Mouse (Mus musculus): ENCODE results near the gene Ergic1.
A peak's percentile ranks its signal among the peaks of the same experiment; 100 is the strongest.

Gene Ergic1

DNA sequence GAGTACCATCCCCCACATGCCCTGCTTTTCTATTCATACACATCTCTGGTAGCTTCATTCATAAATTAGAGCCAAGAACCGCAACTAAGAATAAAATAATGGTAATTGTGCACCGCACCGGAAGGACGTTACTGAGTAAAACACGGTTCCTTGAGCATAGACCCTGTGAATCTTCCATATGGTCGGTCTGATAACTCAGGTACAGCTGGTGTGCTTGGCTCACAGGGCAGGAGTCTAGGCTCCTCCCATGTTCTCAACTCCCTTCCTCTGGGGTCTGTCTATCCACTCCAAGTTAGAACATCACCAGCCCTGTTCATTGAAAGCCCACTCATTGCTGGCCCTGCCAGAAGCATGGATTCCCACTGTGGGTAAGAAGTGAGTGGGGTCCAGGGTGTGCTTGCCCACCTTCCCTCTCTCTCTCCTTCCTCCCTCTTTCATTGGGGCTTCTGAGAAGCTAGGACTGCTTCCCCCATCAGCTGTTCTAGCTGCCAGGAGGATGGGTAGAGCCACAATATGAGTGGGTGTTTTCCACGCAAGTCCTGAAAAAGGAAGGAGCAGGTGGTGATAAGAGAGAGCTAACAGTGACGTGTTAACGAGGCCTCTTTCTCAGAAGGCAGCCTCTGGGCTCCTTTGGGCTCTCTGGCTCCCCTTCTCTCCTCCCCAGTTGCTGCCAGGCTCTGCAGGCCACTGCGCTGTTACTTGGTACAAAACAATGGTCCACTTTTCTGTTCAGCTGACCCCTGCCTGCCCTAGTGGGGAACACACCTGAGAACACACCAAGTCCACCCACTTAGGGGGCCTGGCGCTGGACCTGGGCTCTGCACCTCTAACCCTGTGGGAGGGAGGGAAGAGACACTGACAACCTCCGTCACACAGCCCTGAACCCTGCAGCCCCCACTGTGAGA is 14.7 kb downstream of the Ergic1 start:
- DNase-seq = no peak

DNA sequence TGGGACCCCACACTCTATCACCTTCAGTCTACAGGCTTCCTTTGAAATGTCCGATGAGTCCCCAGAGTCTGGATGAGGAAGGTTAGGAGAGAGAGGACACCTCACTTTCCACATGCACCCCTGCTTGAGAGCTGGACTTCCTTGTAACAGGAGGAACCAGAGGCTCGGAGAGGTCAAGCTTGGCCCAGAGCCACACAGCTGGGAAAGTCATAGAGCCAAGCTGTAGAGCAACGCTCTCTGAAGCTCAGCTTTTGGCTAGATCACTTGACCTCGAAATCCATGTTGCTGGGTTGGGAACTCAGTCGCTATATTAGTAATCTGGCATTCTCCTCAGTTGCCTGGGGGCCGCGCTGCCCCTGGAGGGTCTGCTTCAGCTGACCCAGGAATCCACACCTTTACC is 15.5 kb downstream of the Ergic1 start:
- no peak for DNase-seq

DNA sequence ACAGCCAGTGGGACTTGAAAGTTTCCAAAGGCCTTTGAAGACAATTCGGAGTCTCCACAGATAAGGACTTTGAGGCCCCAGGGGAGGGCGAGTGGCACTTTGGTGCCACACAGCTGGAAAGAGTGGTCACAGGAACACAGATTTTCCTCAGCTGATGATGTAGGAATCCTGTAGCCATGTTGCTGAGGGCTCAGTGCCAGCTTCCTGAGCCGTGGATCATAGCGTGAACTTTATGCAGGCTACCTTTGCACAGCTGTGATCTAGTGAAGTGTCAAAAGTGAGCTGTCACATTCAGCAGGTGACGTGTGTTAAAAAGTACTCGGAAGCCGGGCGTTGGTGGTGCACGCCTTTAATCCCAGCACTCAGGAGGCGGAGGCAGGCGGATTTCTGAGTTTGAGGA is 16.0 kb downstream of the Ergic1 start:
- DNase-seq = no peak

DNA sequence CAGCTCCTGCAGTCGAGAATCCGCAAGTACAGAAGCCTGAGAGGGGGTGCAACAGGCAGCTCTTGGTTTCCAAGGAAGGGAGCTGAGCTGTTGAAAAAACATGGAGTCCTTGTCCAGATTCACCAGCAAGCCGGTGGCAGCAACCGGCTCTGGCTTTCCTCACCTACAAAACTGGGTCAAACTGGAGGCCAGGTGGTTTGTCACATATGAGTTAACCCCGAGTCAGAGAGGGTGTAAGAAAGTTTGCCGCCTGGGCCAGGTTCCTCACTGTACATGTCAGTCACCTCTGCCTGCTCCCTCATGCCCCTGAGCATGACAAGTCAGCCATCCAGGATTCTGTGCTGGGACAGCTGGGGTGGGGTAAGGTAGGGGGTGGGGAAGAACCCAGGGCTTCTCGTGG is 16.9 kb downstream of the Ergic1 start:
- peak in 1 of 2 experiments; percentile 14 for DNase-seq

DNA sequence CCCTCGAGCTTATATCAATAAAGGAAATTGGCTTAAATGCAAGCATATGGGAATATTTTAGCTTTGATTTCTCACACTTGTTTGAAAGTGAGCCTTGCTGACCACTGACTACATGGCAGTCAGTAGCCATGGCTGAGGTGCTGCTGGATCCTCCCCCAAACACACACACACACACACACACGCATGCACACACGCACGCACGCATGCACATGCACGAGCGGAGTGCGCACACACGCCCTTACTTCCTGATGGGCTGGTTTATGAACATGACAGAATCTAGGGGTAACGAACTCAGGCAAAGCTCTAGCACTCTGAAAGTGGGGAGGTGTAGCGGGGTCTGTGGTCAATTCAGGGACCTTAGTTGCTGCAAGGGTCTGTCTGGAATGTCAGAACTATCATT is 17.5 kb downstream of the Ergic1 start:
- DNase-seq = no peak

DNA sequence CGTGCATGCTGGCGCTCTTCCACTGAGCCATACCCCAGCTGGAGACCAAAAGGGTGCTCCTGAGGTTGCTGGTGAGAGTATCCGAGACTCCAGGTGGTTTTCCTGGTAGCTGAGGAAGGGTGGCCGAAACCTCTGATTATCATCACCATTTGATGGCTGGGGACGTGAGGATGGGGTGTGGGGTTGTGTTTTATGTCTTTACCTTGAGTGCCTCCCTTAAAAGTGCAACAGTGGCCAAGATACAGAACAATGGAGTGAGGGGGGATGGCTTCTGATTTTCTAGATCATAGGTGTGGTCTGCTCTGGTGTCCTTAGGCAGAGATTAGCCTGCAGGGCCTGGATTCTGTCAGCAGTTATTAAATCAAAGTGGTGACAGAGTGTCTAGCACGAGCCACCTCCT is 18.1 kb downstream of the Ergic1 start:
- DNase-seq = peak in 1 of 2 experiments; percentile 5

DNA sequence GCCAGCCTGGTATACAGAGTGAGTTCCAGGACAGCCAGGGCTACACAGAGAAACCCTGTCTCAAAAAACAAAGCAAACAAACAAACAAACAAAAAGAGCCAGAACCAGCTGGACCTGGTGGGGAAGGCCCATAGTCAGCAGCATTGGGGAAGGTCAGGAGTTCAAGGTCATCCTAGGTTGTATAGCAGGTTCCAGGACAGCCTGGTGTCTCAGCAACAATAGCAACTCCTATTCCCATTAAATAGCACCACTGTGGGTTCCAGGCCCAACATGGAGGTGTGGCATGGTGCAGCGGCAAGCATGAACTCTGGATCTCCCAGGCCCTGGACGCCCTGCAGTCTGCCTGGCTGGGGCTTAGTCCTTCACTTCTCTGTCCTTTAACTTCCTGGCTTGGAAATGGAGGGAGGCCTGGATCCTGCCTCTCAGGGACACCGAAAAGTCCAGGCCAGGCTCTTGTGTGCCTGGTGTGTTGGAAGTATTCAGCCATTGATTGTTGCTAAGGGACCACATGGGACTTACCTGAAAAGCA is 19.6 kb downstream of the Ergic1 start:
- no peak for DNase-seq

DNA sequence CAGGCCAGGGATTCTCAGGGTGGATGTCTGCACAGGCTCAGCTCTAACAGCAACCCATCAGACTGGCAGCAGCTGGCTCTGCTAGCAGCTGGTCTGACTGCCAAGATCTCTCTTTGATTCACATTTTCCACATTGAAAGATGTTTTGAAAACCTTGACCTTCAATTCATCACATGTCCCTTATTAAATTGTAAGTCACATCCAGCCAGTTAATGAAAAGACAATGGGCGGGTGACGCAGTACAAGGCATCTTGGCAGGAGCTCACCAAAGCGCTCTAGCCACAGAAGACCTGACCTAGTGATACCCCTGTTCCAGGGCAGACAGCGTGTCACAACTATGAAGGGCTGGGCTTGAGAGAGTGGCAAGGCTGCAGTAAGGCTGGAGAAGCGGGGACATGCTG is 21.0 kb downstream of the Ergic1 start:
- no peak for DNase-seq

DNA sequence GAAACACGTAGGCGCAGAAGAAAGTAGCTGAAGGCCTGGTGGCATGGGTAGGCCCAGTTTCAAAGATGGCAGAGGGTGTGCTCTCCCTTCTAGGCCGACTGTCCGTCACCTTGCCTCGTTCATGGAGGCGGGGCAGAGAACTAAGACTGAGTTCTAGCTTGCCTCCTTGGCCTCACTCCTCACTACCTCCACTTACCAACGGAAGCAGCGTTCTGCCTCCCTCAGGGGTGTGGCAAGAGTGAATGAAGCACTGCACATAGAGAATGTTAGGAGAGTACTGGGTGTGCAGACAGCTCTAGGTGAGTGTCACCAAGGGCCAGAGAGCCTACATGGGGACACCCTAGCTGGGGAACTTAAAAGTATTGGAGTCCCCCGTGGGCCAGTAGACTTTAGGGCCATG is 21.8 kb downstream of the Ergic1 start:
- no peak for DNase-seq

DNA sequence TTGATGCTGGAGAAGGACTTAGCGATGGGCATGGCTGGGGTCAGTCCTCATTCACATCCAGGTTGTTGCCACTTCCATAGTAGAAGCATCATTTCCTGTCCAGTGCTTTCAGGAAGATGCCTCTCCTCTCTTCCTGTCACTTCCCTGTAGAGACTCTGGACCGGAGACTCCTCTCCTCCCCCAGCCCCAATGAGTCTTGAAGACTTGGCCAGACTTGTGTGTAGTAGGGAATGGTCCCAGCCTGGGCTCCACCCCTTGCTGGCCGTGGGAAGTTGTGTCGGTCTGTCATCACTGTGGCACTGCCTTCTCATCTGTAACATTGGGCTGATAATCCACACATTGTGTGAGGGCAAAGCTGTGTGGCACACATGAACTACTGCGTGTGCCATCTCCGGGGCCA is 22.3 kb downstream of the Ergic1 start:
- no peak for DNase-seq

DNA sequence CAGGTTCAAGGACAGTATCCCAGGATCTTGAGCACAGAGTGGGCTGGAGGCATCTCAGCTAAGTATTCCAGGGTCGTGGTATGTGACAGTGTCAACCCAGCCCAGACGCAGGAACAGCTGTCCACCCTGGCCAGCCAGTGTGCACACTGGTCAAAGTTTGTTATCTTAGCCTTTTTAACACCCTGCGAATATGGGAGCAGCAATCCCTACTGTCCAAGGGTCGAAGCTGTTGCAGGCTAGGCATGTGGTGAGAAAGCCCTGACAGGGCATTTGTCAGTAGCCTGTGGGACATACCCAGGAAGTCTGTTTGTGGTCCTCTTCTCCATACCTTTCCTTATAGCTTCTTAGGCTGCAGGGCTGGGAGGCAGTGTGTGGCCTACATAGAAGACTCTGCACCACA is 22.8 kb downstream of the Ergic1 start:
- DNase-seq = no peak

DNA sequence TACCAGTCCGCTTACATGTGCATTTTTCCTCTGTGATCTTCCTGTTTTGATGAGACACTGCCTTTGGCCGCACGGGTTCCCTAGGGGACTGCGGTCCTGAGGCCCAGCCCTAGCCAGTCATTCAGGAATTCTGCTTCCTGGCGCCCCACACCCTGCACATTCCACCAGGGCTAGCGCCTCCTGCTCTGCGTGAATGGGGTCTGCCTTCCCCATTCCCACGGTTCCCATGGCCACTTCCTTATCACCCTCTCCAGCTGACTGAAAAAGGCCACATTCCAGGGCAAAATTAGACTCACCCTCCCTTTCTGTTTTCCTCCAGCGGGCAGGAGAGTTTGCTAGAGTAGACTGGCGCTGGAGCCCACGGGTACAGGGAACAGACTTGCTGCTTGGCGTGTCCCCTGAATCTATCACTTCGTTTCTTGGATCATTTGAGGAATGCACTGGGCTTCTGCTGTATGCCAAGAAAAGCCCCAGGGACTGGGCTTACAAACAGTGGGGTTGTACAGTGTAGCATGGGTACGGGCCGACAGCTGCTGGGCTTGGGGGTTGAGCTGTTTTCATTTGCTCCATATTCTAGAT is 23.4 kb downstream of the Ergic1 start:
- DNase-seq = no peak

DNA sequence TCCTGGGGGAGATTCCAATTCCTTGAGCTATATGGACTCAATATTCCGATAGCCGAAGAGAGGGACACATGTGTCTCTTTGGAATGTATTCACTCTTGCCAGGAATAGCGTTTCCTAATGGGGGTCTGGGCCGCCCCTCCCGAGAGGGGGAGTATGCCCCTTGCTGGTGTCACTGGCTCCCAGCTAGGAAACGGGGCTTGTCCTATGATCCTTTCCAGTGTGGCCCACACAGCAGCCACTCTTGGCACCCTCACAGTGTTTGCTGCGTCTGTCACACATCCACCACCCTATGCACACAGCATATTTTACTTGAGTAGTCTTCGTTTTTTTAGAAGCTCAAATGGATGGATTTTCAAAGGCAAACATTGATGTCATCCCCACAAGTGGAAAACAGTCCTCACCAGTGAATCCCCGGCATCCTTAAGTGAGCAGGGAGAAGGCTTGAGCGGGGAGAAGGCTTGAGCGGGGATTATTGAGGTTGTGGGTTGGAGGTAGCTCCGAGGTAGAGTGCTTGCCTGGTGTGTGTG is 26.7 kb downstream of the Ergic1 start:
- DNase-seq = no peak

DNA sequence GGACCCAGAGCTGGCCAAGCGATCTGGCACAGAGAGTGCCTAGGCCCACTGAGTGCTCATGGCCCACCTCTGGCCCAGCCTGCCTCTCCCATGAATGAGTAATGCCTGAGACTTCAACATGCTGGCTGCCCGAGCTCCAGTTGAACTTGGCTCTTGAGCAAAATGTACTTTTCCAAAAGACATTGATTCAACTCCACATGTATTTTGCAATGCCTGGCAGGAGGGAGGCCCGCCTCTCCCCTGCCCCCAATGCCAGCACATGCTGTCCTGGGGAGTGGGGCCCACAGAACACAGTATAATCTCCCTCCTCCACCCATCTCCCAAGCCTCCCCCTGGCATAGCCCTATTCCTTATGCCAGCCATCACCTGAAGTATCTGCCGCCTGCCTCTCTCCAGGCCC is 31.2 kb downstream of the Ergic1 start:
- no peak for DNase-seq

DNA sequence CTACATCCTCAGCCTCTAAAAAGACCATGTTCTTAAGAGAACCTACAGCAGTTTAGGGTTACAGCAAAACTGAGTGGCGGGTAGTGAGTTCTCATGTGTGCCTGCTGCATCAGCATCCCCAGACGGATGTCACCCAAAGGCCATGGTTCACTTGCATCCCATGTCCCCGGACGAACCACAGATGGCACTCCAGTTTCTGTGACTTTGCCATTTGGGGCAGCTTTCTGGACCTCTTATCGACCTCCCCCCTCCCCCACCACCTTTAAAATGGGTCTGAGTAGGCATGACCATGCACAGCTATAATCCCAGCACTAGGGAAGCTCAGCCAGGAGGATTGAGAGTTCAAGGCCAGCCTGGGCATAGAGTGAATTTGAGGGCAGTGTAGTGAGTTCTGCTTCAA is 31.9 kb downstream of the Ergic1 start:
- DNase-seq = no peak

DNA sequence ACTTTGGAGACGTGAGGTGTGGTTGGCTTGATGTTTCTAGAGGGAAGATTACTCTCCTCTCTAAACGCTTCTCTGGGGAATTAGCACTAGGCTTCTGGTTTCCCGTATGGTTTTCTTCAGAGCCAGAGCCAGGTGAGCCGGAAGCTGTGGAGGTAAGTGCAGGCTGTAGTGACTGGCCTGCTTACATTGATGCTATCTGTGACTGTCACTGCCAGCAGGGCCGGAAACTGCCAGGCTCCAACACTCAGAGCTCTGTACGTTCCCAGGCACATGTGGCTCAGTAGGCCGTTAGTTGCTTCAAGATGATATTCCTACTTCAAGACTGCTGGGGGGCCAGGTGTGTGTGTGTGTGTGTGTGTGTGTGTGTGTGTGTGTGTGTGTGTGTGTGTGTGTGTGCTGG is 32.9 kb downstream of the Ergic1 start:
- no peak for DNase-seq

DNA sequence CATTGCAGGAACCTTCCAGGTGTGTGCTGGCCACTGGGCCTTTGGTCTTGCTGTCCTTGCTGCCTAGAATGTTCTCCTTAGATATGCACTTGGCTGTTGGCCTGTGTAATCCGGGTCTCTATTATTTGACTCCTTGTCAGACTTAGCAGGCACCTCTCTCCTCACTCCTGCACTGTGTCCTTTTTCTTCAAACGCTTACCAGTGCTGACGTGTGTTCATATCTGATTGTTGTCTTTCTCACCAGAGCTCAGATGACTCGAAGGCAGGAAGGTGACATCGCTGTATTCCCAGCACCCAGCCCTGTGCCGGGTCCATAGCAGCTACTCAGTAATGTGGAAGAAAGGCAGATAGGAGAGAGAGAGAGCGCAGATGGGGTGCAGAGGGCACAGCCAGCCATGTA is 33.7 kb downstream of the Ergic1 start:
- no peak for DNase-seq

DNA sequence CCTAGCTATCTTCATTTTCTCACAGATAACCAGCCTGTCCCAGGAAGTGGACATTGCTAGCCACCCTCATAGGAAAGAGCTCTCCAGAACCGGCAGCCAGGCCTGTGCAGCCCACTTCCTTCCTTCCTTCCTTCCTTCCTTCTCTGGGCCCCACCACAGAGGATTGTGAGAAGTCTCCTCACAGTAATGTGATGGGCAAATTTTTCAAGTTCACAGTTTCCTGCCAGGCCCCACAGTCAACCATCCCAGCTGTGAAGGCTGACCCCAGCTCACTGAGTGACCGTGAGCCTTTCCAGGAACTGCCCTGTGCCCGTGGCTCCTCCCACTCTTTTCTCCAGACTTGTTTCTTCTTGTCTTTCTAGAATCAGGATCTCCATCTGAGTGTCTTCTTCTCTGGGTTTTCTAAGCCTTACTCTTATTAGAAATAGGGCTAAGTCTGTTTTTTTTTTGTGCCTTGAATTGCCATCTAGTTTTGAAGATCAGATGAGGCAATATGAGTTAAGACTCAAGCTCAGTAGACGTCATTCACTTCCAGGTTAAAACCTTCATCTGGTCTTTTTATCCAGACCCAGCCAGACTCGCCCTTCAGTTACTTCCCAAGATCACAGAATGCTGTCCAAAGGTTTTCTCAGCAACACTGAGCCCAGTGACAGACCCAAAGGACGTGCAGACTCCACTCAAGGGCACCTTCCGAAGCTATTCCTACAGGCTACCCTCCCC is 34.3 kb downstream of the Ergic1 start:
- DNase-seq = no peak

DNA sequence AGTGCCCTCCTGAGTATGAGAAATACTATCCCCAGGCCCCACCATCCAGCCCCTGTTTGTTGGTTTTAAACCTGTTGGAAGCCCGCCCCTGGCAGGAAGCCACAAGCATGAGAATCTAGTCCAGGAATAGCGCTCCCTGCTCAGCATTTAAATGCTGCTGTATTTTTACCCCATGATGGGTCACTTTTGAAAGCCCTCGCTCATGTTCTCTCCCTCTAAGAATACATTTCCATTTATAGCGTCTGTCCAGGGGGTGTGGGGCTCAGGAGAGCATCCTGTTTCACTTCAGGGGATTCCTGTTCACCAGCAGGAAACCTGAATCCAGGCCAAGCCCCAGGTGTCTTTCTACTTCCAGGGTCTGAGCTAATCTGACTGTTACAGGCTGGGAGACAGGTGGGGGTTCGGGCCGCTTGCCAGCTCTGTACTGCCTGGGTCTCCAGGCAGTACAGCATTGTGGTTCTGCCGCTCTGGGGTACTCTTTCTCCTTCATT is 34.9 kb downstream of the Ergic1 start:
- DNase-seq = peak; percentile 93 to 97

DNA sequence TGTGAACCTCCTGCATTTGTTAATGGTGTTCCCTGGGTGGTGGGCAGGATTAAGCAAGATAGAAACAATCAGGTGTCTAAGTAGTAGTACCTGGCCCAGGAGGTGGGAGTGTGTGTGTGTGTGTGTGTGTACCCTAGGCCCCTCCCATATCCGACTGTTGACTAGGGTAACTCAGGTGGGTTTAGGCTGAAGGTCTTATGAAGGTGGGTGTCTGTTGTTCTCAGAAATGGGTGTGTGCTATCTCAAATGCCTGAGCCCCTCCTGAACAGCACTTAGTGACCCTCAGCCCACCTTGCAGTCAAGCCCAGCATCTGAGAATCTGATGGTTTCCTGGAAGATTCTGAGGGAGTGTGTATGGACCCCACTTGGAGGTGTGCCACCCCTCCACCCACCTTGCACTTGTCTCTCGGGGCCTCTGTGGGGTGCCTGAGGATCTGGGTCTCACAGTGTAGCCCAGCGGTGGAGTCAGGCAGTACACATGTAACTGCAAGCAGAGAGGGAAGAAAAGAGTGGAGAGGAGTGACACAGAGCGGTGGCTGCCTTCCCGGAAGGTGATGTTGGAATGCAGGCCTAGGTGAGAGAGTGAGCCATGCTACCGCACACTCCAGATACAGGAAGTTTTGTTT is 35.7 kb downstream of the Ergic1 start:
- peak in 1 of 2 experiments; percentile 43 for DNase-seq

DNA sequence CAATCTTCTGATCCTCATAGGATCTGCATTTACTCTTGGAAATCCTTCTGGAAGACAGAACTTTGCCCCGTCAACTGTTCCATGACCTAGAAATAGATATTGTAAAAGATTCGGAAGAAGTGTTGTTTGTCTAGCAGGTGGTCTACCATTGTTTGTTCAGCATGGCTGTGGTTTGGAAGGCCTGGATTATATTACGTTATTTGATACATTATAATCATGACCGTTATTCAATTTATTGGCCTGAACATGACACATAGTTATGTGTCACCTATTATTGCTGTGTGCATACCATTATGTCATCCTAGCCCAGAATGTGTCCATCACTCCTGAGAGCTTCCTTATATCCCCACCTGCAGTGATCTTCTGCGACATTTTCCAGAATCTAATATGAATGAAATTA is 37.6 kb downstream of the Ergic1 start:
- no peak for DNase-seq

DNA sequence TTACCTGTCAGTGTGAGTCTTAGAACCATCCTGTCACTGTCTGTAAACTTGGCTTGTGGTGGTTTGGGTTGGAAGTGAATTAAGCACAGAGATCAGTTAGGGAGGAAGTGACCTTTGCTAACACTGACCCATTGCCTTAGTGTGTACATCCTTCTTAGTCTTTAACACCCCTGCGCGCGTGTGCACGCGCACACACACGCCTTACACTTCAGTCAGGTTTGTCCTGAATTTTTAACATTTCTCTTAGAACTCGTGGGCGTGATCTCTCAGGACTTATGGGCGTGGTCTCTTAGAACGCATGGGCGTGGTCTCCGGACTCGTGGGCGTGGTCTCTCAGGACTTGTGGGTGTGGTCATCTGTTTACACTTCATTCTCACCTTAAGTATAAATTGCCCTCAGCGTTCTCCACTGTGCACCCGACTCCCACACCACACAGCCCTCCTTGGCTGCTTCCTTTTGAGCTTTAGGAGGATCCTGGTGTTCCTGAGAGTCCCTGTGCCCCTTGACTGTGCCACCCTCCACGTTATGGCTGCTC is 39.7 kb downstream of the Ergic1 start:
- DNase-seq = no peak
